Comparison of ENCODE assay signal across 23 mouse cellular contexts in the genomic region with DNA sequence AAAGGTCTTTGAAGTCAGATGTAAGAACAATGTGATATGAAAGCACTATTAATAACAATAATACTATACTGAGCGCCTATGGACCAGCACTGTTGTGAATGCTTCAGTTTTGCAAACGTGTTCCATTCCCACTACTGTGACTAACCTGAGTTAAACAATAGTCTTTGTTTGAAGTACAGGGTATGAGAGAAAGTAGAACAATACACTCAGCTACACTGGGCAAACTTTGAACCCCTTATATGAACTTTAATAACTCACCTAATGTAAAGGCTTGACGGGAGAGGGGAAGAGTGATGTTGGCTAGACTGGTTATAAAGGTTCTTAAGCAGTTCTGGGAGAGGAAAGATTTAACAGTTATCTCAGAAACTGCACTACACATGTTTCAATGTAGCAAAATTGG.
"Had no signal": no experiment of that assay in that cellular context is flagged by ENCODE, and none has a peak within 500 bp of the region (broad histone marks: within the 10 kb centered on the region; RNA-seq: fewer than 3 reads in every experiment).

No protein-coding gene starts in this region.

- H3K27me3 ChIP-seq: heart, embryonic 12.5 days; hindbrain, embryonic 13.5 days; hindbrain, embryonic 15.5 days; liver, embryonic 13.5 days had no signal

- H3K4me3 ChIP-seq: heart, embryonic 10.5 days; heart, embryonic 12.5 days; hindbrain, embryonic 13.5 days; hindbrain, embryonic 15.5 days; layer of hippocampus, adult 2 months; left cerebral cortex, adult 2 months; limb, embryonic 10.5 days; limb, embryonic 12.5 days; liver, embryonic 13.5 days had no signal

- ATAC-seq: forebrain, postnatal 0 days; hindbrain, postnatal 0 days had no signal

- H3K27ac ChIP-seq: heart, embryonic 10.5 days; hindbrain, embryonic 13.5 days; hindbrain, embryonic 15.5 days; hindbrain, postnatal 0 days; layer of hippocampus, adult 2 months; left cerebral cortex, adult 2 months; limb, embryonic 10.5 days; limb, embryonic 12.5 days; liver, embryonic 13.5 days had no signal

- H3K9me3 ChIP-seq: heart, embryonic 10.5 days; heart, embryonic 12.5 days; hindbrain, embryonic 13.5 days; hindbrain, embryonic 15.5 days; limb, embryonic 10.5 days; limb, embryonic 12.5 days; liver, embryonic 13.5 days had no signal

- DNase-seq: forebrain, postnatal 0 days; gastrocnemius, postnatal 14 days; gastrocnemius, postnatal 36 days; heart, adult 18-20 months; heart, postnatal 10 days; heart, postnatal 36 days; kidney, adult 18-20 months; kidney, adult 8-10 months; kidney, postnatal 10 days; kidney, postnatal 25 days; kidney, postnatal 4 days; liver; liver, embryonic 13.5 days had no signal

- H3K36me3 ChIP-seq: hindbrain, embryonic 15.5 days; limb, embryonic 10.5 days; liver, embryonic 13.5 days had no signal

- H3K4me2 ChIP-seq: heart, embryonic 12.5 days; hindbrain, embryonic 13.5 days; hindbrain, embryonic 15.5 days; limb, embryonic 12.5 days; liver, embryonic 11.5 days; liver, embryonic 13.5 days had no signal

- H3K9ac ChIP-seq: forebrain, postnatal 0 days; heart, embryonic 12.5 days; hindbrain, embryonic 13.5 days; hindbrain, embryonic 15.5 days; limb, embryonic 12.5 days; liver, embryonic 13.5 days had no signal
